Mouse (Mus musculus): ENCODE results near the gene Kctd2.
A peak's percentile ranks its signal among the peaks of the same experiment; 100 is the strongest.
"Not testable (repeated sequence)": the region's sequence is repeated elsewhere in the genome, so short reads cannot be mapped to it uniquely, and the experiment has no call there.

The Kctd2 gene

DNA sequence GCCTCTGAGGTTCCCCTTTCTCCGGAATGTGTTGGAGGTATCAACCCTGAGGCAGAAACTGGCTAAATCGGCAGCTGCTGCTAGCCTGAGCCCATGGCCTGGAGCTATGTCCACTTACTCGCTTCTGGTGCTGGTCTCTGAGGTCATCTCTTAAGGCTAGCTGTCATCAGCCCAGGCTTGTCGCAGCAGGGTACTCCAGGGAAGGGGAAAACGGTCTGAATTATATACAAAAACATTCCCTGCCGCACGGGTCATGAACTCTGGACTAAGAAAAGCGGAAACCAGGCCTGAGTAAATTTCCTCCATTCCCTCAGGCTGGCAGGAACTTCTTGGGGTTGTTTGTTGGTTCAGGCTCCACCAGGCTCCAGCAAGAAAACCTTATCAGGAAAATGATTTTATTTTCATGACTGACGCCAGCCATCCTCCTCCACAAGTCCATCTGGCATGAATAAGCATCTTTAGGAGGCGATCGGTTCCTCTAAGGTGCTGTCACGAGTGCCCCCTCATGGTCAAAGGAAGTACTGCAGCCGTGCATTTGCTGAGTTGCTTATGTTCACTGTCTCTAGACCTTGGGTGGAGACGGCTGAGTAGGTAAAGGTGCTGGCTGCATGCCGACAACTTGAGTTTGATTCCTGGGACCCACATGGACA, 53.8 kb downstream of the Kctd2 start:
- peak; percentile 93 for DNase-seq (ENCODE audit: low read depth, low spot score)

DNA sequence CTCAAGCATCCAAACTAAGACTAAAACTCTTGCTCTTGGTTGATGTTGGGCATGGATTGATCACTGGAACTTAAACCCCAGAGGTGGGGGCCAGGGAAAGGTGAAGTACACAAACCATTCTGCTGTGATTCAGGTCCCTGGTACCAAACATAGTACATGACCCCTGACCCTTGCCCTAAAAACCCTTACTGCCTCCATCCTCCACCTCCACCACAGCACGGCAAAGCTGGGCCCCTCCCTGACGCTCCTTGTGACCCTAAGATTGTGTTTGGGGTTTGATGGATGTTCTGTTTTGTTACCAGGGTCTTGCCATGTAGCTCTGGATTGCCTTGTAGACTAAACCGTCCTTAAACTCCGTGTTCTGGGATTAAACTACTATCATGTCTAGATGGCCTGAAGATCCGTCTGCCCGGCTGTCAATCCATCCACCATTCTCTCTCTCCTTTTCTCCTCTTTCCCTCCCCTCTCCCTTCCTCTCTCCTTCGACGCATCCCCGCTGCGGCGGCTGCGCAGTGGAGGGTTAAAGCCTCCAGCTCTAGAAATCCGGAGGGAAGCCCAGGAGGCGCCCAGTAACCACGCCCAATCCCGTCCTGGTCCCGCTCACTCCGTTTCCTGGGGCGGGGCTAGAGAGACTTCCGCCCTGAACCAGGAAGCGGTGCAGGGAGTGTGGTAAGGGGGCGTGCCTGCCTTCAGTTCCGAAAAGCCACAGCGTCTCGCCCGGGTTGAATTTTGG, 55.3 kb downstream of the Kctd2 start, which contains the start of gene Armc7:
Armc7 (plus strand) TSS at position 643 of the 733 bp plus-strand sequence.
- peak; percentile 90 for DNase-seq (ENCODE audit: low read depth, low spot score)

DNA sequence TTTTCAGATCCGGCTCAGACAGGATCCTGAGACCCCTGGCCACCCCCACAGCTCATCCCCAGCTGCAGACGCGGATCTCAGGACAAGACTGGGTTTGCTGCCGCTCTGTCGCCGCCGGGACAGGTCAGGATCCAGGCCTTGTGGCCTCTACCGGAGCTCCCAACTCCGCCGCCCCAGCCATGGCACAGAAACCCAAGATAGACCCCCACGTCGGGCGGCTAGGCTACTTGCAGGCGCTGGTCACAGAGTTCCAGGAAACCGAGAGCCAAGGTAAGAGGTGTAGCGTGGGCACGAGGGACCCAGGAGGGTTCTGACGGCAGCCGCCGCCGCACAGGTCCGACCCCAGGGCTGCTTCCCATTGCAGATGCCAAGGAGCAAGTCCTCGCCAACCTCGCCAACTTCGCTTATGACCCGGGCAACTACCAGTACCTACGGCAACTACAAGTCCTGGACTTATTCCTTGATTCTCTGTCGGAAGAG, 55.9 kb downstream of the Kctd2 start:
- no peak for DNase-seq (ENCODE audit: low read depth, low spot score)

DNA sequence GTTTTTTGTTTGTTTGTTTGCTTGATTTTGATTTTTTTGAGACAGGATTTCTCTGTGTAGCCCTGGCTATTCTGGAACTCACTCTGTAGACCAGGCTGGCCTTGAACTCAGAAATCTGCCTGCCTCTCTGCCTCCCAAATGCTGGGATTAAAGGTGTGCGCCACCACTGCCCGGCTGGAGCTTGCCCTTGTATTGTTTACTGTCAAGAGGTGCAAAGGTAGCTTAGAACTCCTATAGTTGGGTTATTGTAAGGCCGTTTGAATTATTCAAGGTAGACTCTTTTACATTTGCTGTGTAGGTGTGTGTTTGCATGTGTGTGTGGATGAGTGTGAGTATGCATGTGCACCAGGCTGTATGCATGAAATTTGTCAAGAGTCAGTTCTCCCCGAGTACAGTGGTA, 56.7 kb downstream of the Kctd2 start:
- not testable (repeated sequence) for DNase-seq (ENCODE audit: low read depth, low spot score)

DNA sequence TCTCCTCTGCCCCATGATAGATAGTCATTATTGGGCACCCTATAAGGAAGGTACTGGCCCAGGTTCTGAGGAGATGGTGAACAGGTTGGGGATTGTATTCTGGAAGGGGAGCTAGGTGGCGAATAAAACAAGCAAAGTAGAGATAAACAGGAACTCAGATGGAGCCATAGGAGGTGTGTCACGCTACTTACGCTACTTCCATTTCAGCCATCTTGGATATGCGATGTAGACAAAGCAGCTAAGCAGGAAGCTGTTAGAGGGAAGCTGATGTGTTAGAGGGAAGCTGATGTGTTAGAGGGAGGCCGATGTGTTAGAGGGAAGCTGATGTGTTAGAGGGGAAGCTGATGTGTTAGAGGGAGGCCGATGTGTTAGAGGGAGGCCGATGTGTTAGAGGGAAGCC, 57.5 kb downstream of the Kctd2 start:
- not testable (repeated sequence) for DNase-seq (ENCODE audit: low read depth, low spot score)

DNA sequence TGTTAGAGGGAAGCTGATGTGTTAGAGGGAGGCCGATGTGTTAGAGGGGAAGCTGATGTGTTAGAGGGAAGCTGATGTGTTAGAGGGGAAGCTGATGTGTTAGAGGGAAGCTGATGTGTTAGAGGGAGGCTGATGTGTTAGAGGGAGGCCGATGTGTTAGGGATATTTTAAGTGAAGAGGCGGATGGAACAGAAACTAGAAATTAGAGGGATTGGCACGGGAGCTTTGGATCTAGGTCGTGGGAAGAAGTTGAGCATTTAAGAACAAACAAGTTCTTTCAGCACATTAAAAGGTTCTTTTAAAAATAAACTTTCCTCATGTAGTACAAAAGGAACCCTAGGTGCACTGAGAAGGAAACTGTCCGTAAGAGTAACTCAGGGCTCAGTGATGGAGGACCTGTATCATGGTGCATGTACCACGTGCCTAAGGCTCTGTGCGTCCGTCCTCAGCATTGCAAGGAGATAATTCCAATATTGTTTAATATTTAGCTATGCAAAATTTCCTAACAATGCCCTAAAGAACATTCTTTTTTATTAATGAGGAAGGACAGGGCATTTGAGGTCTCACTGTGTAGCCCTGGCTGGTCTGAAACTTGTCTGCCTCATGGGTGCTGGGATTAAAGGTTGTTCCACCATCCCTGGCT, 58.5 kb downstream of the Kctd2 start:
- DNase-seq (ENCODE audit: low read depth, low spot score): no peak
